Mouse (Mus musculus) heart, adult 2 months (tissue): ENCODE data around the gene Gm49321.

Experiments
- CTCF ChIP-seq: fragments of 200-600 bp; IDR thresholded peaks from 2 replicates; pipeline ENCODE4 v1.8.1; 2022; ENCODE audit warnings: antibody characterized with exemption, mild to moderate bottlenecking, moderate library complexity
- POLR2A ChIP-seq: fragments of 200-500 bp; IDR thresholded peaks from 2 replicates; pipeline ENCODE4 v1.6.1; 2011; ENCODE audit warnings: mild to moderate bottlenecking, low read depth, low read length, control low read depth; ENCODE audit not compliant: insufficient read depth

- TF ChIP-seq CTCF (peak; percentile 77), POLR2A (no peak)
Measured at GRCm38 (mm10) chr12:73989594-73989993, 52.1 kb downstream of the Gm49321 start.
